Mouse (Mus musculus): Measurements from ENCODE around the gene Prrt4.
"Not testable (repeated sequence)": the region's sequence is repeated elsewhere in the genome, so short reads cannot be mapped to it uniquely, and the experiment has no call there.

Prrt4 gene

GRCm38 (mm10) chr6:29198309-29199222 lies 19.2 kb upstream of the Prrt4 start:
- DNase-seq: peak; percentile 81

- no peak for DNase-seq
These were observed 16.7 kb upstream of the Prrt4 start for GRCm38 (mm10) chr6:29195846-29196698.

DNA sequence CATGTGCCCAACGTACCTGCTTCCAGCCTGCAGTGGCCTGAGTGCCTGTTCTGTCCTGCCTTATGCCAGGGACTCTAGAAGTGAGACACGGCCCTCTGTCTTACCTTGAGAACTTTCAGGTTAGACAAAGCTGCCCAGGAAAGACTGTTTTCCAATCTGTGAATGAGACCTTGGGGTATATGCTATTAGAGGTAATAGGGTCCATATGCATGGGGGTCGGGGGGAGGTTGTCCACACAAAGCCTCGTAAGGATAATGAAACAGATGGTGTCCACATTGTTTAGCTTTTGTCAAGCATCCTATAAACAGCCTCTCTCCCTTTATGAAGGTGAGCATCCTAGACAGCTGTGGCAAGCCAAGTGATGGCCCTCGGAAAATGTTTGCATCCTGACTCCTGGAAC lies 15.8 kb upstream of the Prrt4 start:
- DNase-seq: no peak

- no peak for DNase-seq
These were observed 14.8 kb upstream of the Prrt4 start for GRCm38 (mm10) chr6:29193961-29194750.

DNA sequence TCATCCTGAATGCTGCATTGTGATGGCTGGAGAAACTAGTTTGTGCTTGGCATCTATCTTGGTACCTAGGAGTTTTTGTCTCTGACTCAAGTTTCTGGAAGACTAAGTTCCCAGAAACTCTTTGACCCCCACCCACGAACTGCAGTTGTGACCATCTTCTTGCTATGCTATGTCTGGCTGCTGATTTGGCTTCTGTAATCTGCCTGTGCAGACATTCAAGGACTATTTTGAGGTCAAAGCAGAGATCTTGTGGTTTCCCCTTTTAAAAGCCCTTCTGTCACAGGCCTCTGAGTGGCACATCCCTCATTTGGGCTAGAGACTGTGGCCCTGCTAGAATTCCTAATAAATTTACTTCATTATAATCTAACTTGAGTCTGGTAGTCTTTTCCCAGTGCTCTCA lies 8.6 kb upstream of the Prrt4 start:
- no peak for DNase-seq

GRCm38 (mm10) chr6:29179843-29180242 lies 459 bp upstream of the Prrt4 start:
- DNase-seq: no peak

DNA sequence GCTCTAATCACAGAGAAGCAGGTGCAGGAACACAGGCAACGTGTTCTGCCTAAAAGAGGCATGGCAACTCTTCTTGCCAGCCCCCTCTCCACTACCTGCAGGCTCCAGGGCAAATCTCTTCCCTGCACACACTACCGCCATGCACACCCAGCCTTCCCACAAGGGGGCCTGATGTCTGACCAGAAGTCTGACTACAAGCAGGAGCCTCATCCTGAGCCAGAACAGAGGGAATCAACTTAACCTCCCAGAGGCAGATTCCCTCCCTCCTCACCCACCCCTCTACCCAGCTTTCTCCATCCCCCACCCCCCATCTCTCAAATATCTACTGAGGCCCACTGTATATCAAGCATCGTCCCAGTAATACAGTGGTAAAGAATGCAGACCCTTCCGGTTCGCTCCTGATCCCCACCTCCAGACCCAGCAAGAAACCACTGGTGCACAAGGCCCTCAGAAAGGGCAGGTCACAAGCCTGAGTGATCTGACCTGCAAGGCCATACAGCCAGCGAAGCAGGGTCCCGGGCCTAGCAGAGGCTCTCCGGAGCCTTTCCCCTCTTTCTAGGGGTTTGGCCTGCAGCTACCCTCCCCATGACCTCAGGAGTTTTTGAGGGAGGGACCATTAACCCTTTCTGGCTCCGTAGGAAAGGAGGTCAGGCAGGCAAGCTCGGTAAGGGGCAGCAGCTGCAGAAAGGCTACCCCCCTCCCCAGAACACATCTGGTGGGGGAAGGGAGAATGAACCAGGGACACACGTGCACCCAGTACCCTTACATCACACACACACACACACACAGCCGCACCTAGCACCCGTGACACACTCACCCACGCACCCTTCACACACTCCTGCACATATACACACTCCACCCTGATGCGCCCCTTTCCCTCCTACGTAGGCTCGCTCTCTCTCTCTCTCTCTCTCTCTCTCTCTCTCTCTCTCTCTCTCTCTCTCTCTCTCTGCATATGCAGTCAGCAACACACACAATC lies 1.2 kb downstream of the Prrt4 start:
- DNase-seq: no peak

DNA sequence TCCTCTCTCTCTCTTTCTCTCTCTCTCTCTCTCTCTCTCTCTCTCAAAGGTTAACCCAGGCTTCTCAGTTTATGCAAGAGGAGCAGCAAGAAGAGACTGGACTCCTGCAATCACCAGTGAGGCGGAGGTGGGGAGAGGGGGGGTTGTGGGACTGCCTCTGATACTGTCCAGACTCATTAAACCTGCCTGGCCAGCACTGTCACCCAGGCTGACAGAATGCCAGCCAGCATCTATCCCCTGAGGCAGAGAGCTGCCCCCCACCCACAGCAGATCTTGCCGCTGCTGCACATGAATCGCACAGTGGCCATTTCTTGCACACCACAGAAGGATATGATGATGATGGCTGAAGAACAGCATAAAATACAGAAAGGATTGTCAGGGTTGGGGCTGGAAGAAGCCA lies 4.3 kb downstream of the Prrt4 start:
- DNase-seq: no peak

DNA sequence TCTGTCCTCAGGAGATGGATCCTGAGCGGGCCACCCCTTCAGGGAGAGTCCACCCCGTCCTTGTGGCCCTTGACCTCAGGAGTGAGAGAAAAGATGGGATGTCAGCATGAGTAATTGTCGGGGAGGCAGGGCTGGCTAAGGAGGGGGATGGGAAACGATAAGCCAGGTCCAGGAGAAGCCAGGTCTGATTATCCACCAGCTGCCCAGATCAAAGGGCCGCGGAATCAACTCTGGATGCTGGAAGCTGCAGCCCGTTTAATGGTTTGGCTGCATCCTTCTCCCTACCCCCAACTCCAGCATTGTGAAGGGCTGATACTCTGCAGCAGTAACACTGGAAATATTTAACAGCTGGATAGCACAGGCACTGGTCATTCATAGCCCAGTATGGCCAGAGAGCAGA lies 5.0 kb downstream of the Prrt4 start:
- DNase-seq: no peak

- peak; percentile 79 for DNase-seq
These were observed 8.4 kb downstream of the Prrt4 start for GRCm38 (mm10) chr6:29170952-29171388.

- peak; percentile 70 for DNase-seq
These were observed 9.1 kb downstream of the Prrt4 start for GRCm38 (mm10) chr6:29170063-29170921.

GRCm38 (mm10) chr6:29169675-29170062 lies 9.7 kb downstream of the Prrt4 start:
- no peak for DNase-seq

DNA sequence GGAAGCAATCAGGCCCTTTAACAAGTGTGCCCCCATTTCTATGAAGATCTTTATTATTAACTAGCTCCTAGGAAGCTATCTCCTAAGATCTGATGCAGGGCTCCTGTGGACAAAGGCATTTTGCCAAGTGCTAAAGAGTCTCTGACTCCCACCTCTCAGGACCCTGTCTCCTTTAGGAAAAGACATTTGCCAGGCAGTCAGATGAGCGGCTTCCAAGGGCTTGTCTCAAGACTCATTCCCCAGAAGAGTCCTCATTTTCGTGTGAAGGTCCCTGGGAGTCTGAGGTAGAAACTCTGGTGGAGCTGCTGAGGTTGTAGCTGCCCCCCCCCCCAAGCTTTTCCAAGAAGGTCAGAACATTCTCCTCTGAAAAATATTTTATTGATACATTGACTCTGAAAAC lies 10.5 kb downstream of the Prrt4 start:
- DNase-seq: no peak

- DNase-seq: peak; percentile 51
These were observed 13.2 kb downstream of the Prrt4 start for GRCm38 (mm10) chr6:29166196-29166595.

- DNase-seq: peak; percentile 88
These were observed 14.8 kb downstream of the Prrt4 start, which contains the start of gene Rbm28 for GRCm38 (mm10) chr6:29164314-29165244. TSS of gene Rbm28 (minus strand) at chr6:29165006.

- DNase-seq: not testable (repeated sequence)
These were observed 18.1 kb downstream of the Prrt4 start for GRCm38 (mm10) chr6:29161291-29161690.

DNA sequence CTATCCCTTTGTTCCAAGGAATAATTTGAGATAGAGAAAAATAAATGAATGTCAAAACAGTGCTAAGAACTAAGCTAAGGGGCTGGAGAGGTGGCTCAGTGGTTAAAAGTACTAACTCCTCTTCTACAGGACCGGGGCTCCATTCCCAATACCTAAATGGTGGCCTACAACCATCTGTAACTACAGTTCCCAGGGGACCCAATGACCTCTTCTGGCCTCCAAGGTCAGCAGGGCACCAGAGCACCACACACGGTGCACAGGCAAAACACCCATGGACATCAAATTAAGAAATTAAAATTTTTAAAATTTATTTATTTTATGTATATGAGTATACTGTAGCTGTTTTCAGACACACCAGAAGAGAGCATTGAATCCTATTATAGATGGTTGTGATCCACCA lies 18.6 kb downstream of the Prrt4 start:
- DNase-seq: no peak

DNA sequence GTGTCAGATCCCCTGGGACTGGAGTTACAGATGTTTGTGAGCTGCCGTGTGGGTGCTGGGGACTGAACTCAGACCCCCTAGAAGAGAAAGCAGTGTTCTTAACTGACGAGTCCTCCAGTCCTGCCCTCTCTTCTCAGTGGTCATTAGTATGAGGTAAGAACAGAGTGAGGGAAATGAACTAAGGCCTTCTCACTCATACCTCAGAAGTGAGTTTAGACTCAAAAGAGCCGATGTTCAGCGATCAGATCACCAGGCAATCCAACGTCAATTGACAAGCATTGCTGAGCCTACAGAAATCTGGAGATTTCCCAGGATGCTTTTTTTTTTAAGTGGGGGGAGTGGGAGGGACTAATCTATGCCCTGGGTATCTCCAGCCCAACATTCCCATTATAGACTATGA lies 23.1 kb downstream of the Prrt4 start:
- DNase-seq: no peak

- no peak for DNase-seq
These were observed 29.4 kb downstream of the Prrt4 start for GRCm38 (mm10) chr6:29150001-29150400.
